Mouse (Mus musculus) limb, embryonic 14.5 days (tissue): ENCODE results near the gene Arl4c. TPM values are rescaled to one million over a fixed set of nuclear protein-coding genes. Genes with fewer than 3 reads are reported as not detected.

Experiments
- ATAC-seq: fragments of 200-750 bp; cut with Nextera tagmentation; 2 replicates; pipeline ENCODE4 v1.8.0; 2017; ENCODE audit warnings: low read depth, moderate number of reproducible peaks, moderate TSS enrichment; ENCODE audit not compliant: low FRiP score
- DNase-seq: peaks from one replicate; pipeline ENCODE4 v3.0.0-alpha.2; 2015; ENCODE audit warnings: low spot score
- H3K27ac ChIP-seq: fragments of 300-500 bp; sonication (generic); replicated peaks from 2 replicates; pipeline ENCODE4 v1.5.1; 2014; ENCODE audit warnings: low read depth, mild to moderate bottlenecking, low read length, moderate library complexity, mixed read lengths
- H3K27me3 ChIP-seq: fragments of 300-500 bp; sonication (generic); 2 replicates; pipeline ENCODE4 v1.6.1; 2014; ENCODE audit warnings: low read length, mixed read lengths; ENCODE audit not compliant: control insufficient read depth, insufficient read depth
- H3K36me3 ChIP-seq: fragments of 300-500 bp; sonication (generic); 2 replicates; pipeline ENCODE4 v1.6.1; 2014; ENCODE audit warnings: mild to moderate bottlenecking, low read length, moderate library complexity, mixed read lengths; ENCODE audit not compliant: control insufficient read depth, insufficient read depth
- H3K4me1 ChIP-seq: fragments of 300-500 bp; sonication (generic); 2 replicates; pipeline ENCODE4 v1.6.1; 2014; ENCODE audit warnings: antibody characterized with exemption, low read length, mixed read lengths; ENCODE audit not compliant: control insufficient read depth, insufficient read depth
- H3K4me2 ChIP-seq: fragments of 300-500 bp; sonication (generic); replicated peaks from 2 replicates; pipeline ENCODE4 v1.6.1; 2014; ENCODE audit warnings: low read depth, mild to moderate bottlenecking, low read length, moderate library complexity; ENCODE audit not compliant: severe bottlenecking
- H3K4me3 ChIP-seq: fragments of 300-500 bp; sonication (generic); replicated peaks from 2 replicates; pipeline ENCODE4 v1.5.1; 2014; ENCODE audit warnings: low read length
- H3K9ac ChIP-seq: fragments of 300-500 bp; sonication (generic); 2 replicates; pipeline ENCODE4 v1.6.1; 2014; ENCODE audit warnings: mild to moderate bottlenecking, low read depth, low read length, moderate library complexity; ENCODE audit not compliant: severe bottlenecking
- H3K9me3 ChIP-seq: fragments of 300-500 bp; sonication (generic); 2 replicates; pipeline ENCODE4 v1.6.1; 2016; ENCODE audit warnings: low read length; ENCODE audit not compliant: control insufficient read depth
- POLR2A ChIP-seq: fragments of 200-500 bp; IDR thresholded peaks from 2 replicates; pipeline ENCODE4 v1.8.0; 2012; ENCODE audit warnings: inconsistent platforms, mild to moderate bottlenecking, moderate library complexity, borderline replicate concordance; ENCODE audit not compliant: insufficient read depth, insufficient read length; ENCODE audit errors: extremely low read depth
- WGBS: fragments of 180-500 bp; shearing (Covaris S2); extraction: QIAGEN DNeasy Blood & Tissue Kit; methylation state at CpG from one replicate; pipeline ENCODE4 v1.1.7; 2014; 5-methylcytosine and 5-hydroxymethylcytosine counted together
- polyA plus RNA-seq, 2 experiments: library from polyadenylated mRNA; depleted of rRNA in 1 of 2; stranded (reverse) in 1 of 2; unstranded in 1 of 2; fragments of >200 nt; fragmentation: Nextera tagmentation in 1 of 2; extraction: Ambion mirVana in 1 of 2; gene quantifications; 2 replicates each; pipeline versions ENCODE4 v1.2.1 to v1.2.3; 2012 to 2014

Gene Arl4c
- polyA plus RNA-seq, 2 experiments = 5.5 to 11.2 TPM

- no peaks in the 10 kb centered on the region for H3K9me3 ChIP-seq
- H3K9ac ChIP-seq = no peak overlapping the region
- H3K4me3 ChIP-seq = no peak overlapping the region
- no peaks in the 10 kb centered on the region for H3K36me3 ChIP-seq
- no peak overlapping the region for H3K27ac ChIP-seq
- H3K4me2 ChIP-seq = no peak overlapping the region
- H3K27me3 ChIP-seq = no peaks in the 10 kb centered on the region
- no peak for ATAC-seq
- DNase-seq = no peak
- WGBS = 74% methylated on average over 9 of the region's 9 CpGs
- no peak for TF ChIP-seq POLR2A
- no peaks in the 10 kb centered on the region for H3K4me1 ChIP-seq
These were observed 47.2 kb downstream of the Arl4c start for GRCm38 (mm10) chr1:88654521-88655472.

DNA sequence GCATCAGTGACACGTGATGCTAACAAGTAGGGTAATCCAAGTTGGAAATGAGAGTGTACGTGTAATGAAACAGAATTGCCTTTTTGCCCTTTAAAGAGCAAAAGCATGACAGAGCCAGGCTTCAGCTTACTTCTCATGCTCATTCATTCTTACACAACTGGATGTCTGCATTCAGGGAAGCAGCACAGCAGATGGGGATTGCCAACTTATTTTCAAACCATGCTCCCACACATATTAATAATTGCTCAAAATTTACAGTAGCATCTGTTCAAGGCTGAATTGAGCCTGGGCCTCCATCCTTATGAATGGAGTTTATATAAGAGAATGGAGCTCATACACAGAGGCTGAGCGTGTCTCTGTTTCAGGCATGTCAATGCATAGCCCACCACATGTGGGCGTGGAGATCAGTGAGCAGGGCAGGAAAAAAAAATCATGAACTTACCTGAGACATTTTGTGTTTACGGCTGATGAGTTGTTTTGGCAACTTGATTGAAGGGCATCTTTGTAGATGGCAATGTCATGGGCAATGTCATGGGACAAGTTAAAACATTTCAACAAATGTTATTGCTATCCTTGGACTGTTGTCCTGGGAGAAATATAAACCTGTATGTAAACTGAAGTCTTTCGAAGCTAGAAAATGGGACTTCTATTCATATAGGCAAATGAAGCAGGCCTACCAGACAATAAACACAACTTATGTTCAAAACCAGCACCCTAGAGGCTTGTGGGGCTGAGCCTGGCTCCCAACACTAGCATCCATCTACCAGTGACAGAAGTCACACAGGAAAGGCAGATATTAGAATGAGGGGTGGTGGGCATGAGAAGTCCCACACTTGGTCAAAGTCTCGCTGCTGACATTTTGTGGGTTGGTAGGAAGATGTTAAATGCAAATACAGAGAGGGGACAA lies 48.2 kb downstream of the Arl4c start:
- DNase-seq (no peak), ATAC-seq (no peak)
- H3K4me1 ChIP-seq = no peaks in the 10 kb centered on the region
- no peaks in the 10 kb centered on the region for H3K27me3 ChIP-seq
- H3K9me3 ChIP-seq = no peaks in the 10 kb centered on the region
- H3K4me2 ChIP-seq = no peak overlapping the region
- H3K27ac ChIP-seq = no peak overlapping the region
- H3K4me3 ChIP-seq = no peak overlapping the region
- TF ChIP-seq POLR2A = no peak
- no peak overlapping the region for H3K9ac ChIP-seq
- 87% methylated on average over 7 of the region's 7 CpGs for WGBS
- no peaks in the 10 kb centered on the region for H3K36me3 ChIP-seq

DNA sequence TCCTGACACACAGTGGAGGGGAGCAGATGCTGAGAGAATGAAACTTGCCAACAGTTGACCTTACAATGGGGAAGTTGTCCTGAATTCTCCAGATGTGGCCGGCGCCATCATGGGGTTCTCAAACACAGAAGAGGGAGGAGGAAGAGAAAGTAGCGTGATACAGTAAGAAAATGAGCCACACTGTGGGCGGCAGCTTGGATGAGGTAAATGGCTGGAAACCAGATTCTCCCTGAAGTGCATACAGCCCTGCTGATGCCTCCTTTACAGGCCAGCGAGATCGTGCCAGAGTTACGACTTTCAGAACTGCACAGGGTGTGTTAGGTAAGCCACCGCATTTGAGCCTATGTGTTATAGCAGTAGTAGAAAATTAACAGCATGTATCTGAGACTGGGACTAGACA lies 49.3 kb downstream of the Arl4c start:
- no peak for ATAC-seq
- Histone ChIP-seq H3K9me3 (no peaks in the 10 kb centered on the region), H3K27ac (no peak overlapping the region), H3K27me3 (no peaks in the 10 kb centered on the region), H3K4me1 (no peaks in the 10 kb centered on the region), H3K4me2 (no peak overlapping the region), H3K9ac (no peak overlapping the region), H3K4me3 (no peak overlapping the region), H3K36me3 (no peaks in the 10 kb centered on the region)
- 73% methylated on average over 8 of the region's 8 CpGs for WGBS
- TF ChIP-seq POLR2A = no peak
- DNase-seq = no peak

DNA sequence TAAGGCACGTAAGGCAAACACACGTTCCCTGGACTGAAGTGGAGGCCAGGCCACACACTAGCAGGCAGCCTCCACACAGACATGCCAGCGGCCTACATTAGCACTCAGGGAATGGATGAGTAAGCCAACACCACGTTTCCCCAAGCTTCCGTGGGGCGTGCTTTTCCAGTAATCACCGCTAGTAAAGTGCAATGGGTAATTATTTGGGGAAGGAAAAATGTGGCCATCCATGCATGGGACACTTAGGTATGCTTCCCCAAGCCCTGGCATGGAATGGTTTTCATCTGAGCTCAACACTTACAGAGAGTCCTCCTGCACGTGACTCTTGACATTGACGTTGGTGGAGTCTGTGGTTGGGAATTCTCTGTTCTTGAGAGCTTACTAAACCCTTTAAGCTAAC lies 50.4 kb downstream of the Arl4c start:
- no peak for ATAC-seq
- Histone ChIP-seq H3K4me1 (no peaks in the 10 kb centered on the region), H3K27ac (no peak overlapping the region), H3K4me2 (no peak overlapping the region), H3K4me3 (no peak overlapping the region), H3K27me3 (no peaks in the 10 kb centered on the region), H3K36me3 (no peaks in the 10 kb centered on the region), H3K9me3 (no peaks in the 10 kb centered on the region), H3K9ac (no peak overlapping the region)
- WGBS = 65% methylated on average over 9 of the region's 9 CpGs
- TF ChIP-seq POLR2A = no peak
- no peak for DNase-seq

- 93% methylated on average over 4 of the region's 4 CpGs for WGBS
- no peaks in the 10 kb centered on the region for H3K4me1 ChIP-seq
- H3K27me3 ChIP-seq = no peaks in the 10 kb centered on the region
- no peak overlapping the region for H3K9ac ChIP-seq
- TF ChIP-seq POLR2A = no peak
- no peaks in the 10 kb centered on the region for H3K9me3 ChIP-seq
- DNase-seq (no peak), ATAC-seq (no peak)
- no peak overlapping the region for H3K4me2 ChIP-seq
- H3K36me3 ChIP-seq = no peaks in the 10 kb centered on the region
- no peak overlapping the region for H3K4me3 ChIP-seq
- H3K27ac ChIP-seq = no peak overlapping the region
These were observed 53.3 kb downstream of the Arl4c start for GRCm38 (mm10) chr1:88648742-88649141.
